Mouse (Mus musculus) erythroblast, adult 5-6 weeks (primary cell): Measurements from ENCODE around the gene Zbtb20. TPM values are rescaled to one million over a fixed set of nuclear protein-coding genes. Genes with fewer than 3 reads are reported as not detected.

Experiments used
- ATAC-seq: replicated peaks from 2 replicates; pipeline ENCODE4 v1.8.0; 2016; ENCODE audit warnings: moderate number of reproducible peaks, mild to moderate bottlenecking, moderate TSS enrichment, inconsistent platforms; ENCODE audit not compliant: poor library complexity, low FRiP score, severe bottlenecking
- total RNA-seq, 2 experiments: library from RNA; stranded (forward) in 1 of 2; stranded (reverse) in 1 of 2; fragments of 150-400 nt in 1 of 2; fragments of 200-764, 138-1000 nt in 1 of 2; gene quantifications; 2 replicates each; pipeline versions ENCODE4 v1.2.3 to v1.2.4; 2015 to 2017; ENCODE audit warnings: low replicate concordance in 2 of 2

Gene Zbtb20
- total RNA-seq (2015; ENCODE audit: low replicate concordance) (2.5 and 3.6 TPM in 2 replicates), total RNA-seq (2017; ENCODE audit: low replicate concordance) (0.56 and 3.3 TPM in 2 replicates)

DNA sequence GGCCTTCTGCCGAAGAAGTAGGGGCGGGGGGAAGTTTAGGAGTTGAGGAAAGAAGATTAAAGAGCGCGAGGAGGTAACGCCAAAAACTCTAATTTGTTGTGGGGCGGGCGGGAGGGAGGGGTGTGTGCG, at the start of gene Zbtb20:
Zbtb20 (plus strand) TSS at position 30 of the 129 bp plus-strand sequence.
- no peak for ATAC-seq

- no peak for ATAC-seq
These were observed 39.7 kb upstream of the Zbtb20 start for GRCm38 (mm10) chr16:42835940-42836339.

- ATAC-seq: no peak
These were observed 39.1 kb upstream of the Zbtb20 start for GRCm38 (mm10) chr16:42836404-42837120.

DNA sequence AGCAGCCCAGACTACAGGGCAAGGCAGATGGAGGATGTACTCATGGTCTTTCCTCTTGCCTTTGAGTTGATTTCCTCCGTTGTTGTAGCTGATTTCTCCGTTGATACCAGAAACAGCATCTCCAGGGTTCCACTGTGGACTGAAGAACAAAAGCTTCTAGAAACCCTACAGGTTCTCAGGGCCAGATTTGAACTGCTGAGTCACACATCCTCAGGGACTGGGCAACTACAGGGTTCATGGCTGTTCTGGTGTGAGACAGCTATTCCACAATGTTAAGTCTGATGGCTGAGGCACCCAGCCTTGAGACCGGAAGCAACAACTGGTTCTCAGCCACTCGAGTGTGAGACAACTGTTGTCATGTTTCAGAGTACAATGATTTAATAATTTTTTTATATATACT, 37.5 kb upstream of the Zbtb20 start:
- no peak for ATAC-seq

DNA sequence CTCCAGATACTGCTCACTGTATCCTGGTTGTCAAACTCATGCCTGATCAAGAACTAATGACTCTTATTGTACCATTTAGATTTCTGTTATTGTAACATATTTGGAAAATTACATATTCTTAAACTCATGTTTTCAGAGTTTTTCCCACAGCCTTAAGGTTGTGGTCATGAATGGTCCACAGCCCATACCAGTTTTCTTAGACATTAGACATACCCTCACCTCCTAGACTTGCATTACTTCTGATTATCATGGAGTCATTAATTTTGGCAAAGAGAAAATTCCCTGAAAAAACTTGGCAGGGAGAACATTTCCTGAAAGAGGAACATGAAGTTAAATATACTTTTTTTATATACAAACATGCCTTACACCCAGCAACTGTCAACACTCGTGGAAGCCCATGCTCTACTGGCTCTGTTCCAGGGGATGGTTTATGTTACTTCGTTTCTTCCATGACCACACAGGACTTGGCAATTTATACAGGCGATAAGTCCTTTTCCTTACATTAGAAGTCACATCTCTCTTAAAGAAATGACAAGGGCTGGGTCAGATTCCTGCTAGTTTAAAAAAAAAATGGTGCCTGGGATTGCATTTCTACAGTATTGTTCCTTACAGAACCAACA, 18.0 kb upstream of the Zbtb20 start:
- no peak for ATAC-seq

- ATAC-seq: no peak
These were observed 16.4 kb upstream of the Zbtb20 start for GRCm38 (mm10) chr16:42859251-42859650.

DNA sequence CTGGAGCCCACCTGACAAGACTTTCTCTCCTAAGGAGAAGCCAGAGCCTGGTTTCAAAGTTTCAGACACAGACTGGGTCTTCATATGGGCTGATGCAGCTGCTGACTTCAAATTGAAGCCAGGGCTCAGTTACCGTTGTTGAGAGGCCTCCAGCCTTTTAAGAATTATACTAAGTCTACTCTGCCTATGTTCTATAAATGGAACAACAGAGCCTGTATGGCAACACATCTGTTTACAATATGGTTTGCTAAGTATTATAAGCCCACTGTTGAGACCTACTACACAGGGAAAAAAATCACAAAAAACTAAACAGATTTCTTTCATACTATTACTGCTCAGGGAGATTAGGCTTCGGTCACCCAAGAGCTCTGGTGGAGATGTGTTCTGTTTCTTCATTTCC, 12.4 kb upstream of the Zbtb20 start:
- ATAC-seq: no peak

- no peak for ATAC-seq
These were observed 9.6 kb upstream of the Zbtb20 start for GRCm38 (mm10) chr16:42866061-42866460.

DNA sequence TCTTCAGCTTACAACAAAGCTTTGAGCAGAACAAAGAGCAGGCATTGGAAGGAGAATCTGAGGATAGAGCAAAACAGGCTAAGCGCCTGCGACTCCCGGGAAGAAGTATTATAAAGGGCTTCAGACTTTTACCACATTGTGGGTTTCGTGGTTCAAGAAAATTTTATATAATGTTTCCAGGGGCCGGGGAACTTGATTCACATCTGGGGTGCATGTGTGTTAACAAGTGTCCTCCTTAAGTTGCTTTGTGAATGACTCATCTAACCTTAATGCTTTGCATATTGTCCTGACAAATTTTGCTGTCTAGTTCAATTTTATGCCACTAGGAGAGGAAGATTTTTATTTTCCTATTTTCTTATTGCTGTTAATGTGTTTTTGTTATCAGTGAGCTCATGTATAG, 3.6 kb upstream of the Zbtb20 start:
- no peak for ATAC-seq

GRCm38 (mm10) chr16:42873942-42874341, 1.7 kb upstream of the Zbtb20 start:
- ATAC-seq: no peak

- ATAC-seq: no peak
These were observed 1.2 kb upstream of the Zbtb20 start for GRCm38 (mm10) chr16:42874456-42874855.

DNA sequence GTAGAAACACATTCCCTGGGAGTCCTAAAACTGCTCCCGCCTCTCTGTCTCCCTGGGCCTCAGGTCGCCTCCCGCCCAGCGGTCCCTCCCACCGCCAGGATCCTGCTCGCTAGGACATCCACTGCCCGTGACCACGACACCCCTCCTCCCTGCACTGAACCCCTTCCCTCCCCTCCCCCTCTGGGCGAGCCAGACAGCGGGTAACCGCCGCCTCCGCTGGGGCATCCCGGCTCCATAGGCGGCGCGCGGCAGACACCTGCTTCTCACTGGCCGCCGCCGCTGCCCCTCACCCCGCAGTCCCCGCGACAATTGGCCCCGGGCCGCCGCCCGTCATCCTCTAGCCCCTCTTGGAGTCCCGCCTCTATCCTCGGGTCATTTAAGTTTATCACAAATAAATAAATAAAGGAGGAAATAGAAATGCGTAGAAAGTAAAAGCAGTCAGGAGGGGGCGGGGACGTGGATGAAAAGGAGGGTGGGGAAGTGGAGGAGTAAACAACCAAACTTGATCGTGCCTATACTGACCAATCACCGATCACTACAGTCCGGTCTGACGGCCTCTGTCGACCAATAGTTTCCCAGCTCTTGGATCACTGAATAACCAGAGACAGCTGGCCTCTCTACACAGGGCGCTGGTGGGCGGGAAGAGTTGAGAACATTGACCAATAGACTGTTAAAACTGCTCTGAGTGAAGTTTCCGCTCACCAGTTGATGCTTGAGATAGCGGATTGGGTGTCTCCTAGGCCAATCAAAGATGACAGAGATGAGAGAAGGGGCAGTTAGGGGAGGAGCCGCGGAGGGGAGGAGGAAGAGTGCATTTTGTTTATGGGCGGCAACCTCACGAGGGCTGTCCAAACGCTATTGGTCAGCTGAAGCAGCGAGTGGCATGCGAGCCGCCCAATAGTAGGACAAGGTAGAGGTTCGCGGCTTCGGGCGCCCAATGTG, 500 bp upstream of the Zbtb20 start:
- ATAC-seq: peak; percentile 96

- no peak; the same call in 1 of the 2 replicates for ATAC-seq
These were observed 630 bp downstream of the Zbtb20 start for GRCm38 (mm10) chr16:42876021-42877000.

DNA sequence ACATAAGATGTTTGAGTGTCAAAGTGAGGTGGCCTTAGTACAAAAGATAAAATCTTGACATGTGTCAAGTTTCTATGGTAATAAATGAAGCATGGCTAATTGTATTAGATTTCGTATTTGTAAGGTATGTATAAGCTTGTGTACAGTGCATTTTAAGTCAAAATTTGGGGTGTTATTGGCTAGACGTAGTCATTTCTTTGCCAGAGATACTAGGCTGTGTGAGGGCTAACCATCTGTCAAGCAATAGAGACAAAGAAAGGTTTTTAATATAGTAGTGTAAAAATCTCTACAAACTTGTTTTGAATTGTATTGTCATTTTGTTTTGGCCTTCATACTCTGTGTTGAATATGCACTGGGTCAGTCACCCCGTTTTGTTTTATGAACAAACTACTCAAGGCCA, 4.4 kb downstream of the Zbtb20 start:
- ATAC-seq: no peak

GRCm38 (mm10) chr16:42885538-42885937, 9.9 kb downstream of the Zbtb20 start:
- ATAC-seq: no peak

GRCm38 (mm10) chr16:42885964-42886363, 10.3 kb downstream of the Zbtb20 start:
- ATAC-seq: no peak

- no peak for ATAC-seq
These were observed 21.5 kb downstream of the Zbtb20 start for GRCm38 (mm10) chr16:42897125-42897693.

- no peak for ATAC-seq
These were observed 24.6 kb downstream of the Zbtb20 start for GRCm38 (mm10) chr16:42900328-42900727.

- ATAC-seq: no peak
These were observed 31.6 kb downstream of the Zbtb20 start for GRCm38 (mm10) chr16:42907283-42907701.
